Comparison of ENCODE assay signal across 8 mouse cellular contexts in genomic region chr7:102250631-102251214, GRCm38 (mm10). TPM values are rescaled to one million over a fixed set of nuclear protein-coding genes. Genes with fewer than 3 reads are reported as not detected.
A peak's percentile ranks its signal among the peaks of the same experiment; 100 is the strongest.
DNase-seq lines count a peak whose midpoint lies in the region; ATAC-seq and TF ChIP-seq lines count a peak whose summit lies in the region.

No protein-coding gene starts in this region.

- under 1% methylated on average over 33 of the region's 33 CpGs for WGBS in lung, adult 2 months
- WGBS in olfactory bulb, adult 2 months, result under 1% methylated on average over 33 of the region's 33 CpGs

- H3K27ac ChIP-seq in olfactory bulb, adult 2 months (ENCODE audit: insufficient read depth, low read depth, low read length), result peak overlapping the region; percentile 87; the same call in 1 of the 2 replicates

- DNase-seq in R1 (ENCODE audit: low read depth, low spot score), result peak; percentile 85
- DNase-seq in cerebellum, adult 9-11 months, result peak; percentile 89
- peak; percentile 81 to 85 for DNase-seq in layer of hippocampus, adult 8-10 months (ENCODE audit: low spot score in 2 of 2)
- DNase-seq in lung, adult 2 months, result no peak
- peak; percentile 94 for DNase-seq in thymus, postnatal 0 days (ENCODE audit: low spot score)

- peak; percentile 62 for TF ChIP-seq CTCF in lung, adult 2 months (IDR thresholded peaks at IDR 0.05; ENCODE audit: insufficient read depth, low read length)
- peak; percentile 77 for TF ChIP-seq CTCF in olfactory bulb, adult 2 months (IDR thresholded peaks at IDR 0.05; ENCODE audit: insufficient read depth, low read depth, low read length)

- TF ChIP-seq POLR2A in lung, adult 2 months (IDR thresholded peaks at IDR 0.05; ENCODE audit: borderline replicate concordance, extremely low read depth, low read depth, low read length), result no peak
- no peak; the same call in 1 of the 2 replicates for TF ChIP-seq POLR2A in olfactory bulb, adult 2 months (IDR thresholded peaks at IDR 0.05; ENCODE audit: insufficient read depth, low read depth, low read length)

- peak; percentile 73 for ATAC-seq in frontal cortex, adult (ENCODE audit: low TSS enrichment)
- peak; percentile 55 to 60 for ATAC-seq in hematopoietic stem cell, adult 5-6 weeks (replicated peaks in 1 of 2; ENCODE audit: insufficient read depth in 1 of 2, low FRiP score in 2 of 2, low TSS enrichment in 1 of 2, low read depth in 1 of 2, poor library complexity in 2 of 2, severe bottlenecking in 2 of 2)

- H3K4me3 ChIP-seq in lung, adult 2 months (replicated peaks; ENCODE audit: extremely low read depth, low read depth, low read length), result peak overlapping the region; percentile 93
- peak overlapping the region; percentile 70 for H3K4me3 ChIP-seq in olfactory bulb, adult 2 months (ENCODE audit: insufficient read depth, low read depth, low read length)

- peaks cover 28% of the 10 kb centered on the region for H3K4me1 ChIP-seq in lung, adult 2 months (ENCODE audit: control insufficient read depth, insufficient read depth, low read length)
- H3K4me1 ChIP-seq in olfactory bulb, adult 2 months (ENCODE audit: control insufficient read depth, insufficient read depth, low read length), result peaks cover 9% of the 10 kb centered on the region; the same call in 1 of the 2 replicates

RNA-seq across cellular contexts. Expression of gene Rhog, which starts 5.1 kb away (rescaled TPM):
- total RNA-seq in hematopoietic stem cell, adult 5-6 weeks (2017), result 34.9 and 35.8 TPM in 2 replicates
- 10 to 100 TPM; 23.5 to 41.9 (median 32.6) TPM for total RNA-seq in layer of hippocampus, adult 8-10 months (2022)
- 101 and 113 TPM in 2 replicates for polyA plus RNA-seq in lung, adult 2 months (2012; rRNA removed)
- polyA plus RNA-seq in olfactory bulb, adult 2 months (2012; ENCODE audit: insufficient read depth, insufficient read length, low replicate concordance, missing spikeins), result not detected in 2 replicates
- 184 and 188 TPM in 2 replicates for polyA plus RNA-seq in thymus, postnatal 0 days (2015; fragmentation: Nextera tagmentation; extraction: Ambion mirVana)

RNA-seq across cellular contexts. Expression of gene Stim1, which starts 16.9 kb away (rescaled TPM):
- 31.1 and 38.0 TPM in 2 replicates for total RNA-seq in hematopoietic stem cell, adult 5-6 weeks (2017)
- total RNA-seq in layer of hippocampus, adult 8-10 months (2022), result 10 to 100 TPM; 68.2 to 77.4 (median 69.8) TPM
- polyA plus RNA-seq in lung, adult 2 months (2012; rRNA removed), result 74.0 and 78.7 TPM in 2 replicates
- polyA plus RNA-seq in olfactory bulb, adult 2 months (2012; ENCODE audit: insufficient read depth, insufficient read length, low replicate concordance, missing spikeins), result not detected in 2 replicates
- 37.5 and 42.1 TPM in 2 replicates for polyA plus RNA-seq in thymus, postnatal 0 days (2015; fragmentation: Nextera tagmentation; extraction: Ambion mirVana)

RNA-seq across cellular contexts. Expression of gene Pgap2, which starts 40.7 kb away (rescaled TPM):
- total RNA-seq in hematopoietic stem cell, adult 5-6 weeks (2017), result 35.2 and 48.2 TPM in 2 replicates
- 10 to 100 TPM; 29.8 to 36.9 (median 33.5) TPM for total RNA-seq in layer of hippocampus, adult 8-10 months (2022)
- 147 and 180 TPM in 2 replicates for polyA plus RNA-seq in lung, adult 2 months (2012; rRNA removed)
- not detected in 2 replicates for polyA plus RNA-seq in olfactory bulb, adult 2 months (2012; ENCODE audit: insufficient read depth, insufficient read length, low replicate concordance, missing spikeins)
- 54.3 and 59.6 TPM in 2 replicates for polyA plus RNA-seq in thymus, postnatal 0 days (2015; fragmentation: Nextera tagmentation; extraction: Ambion mirVana)

RNA-seq across cellular contexts. Expression of gene Nup98, which starts 40.7 kb away (rescaled TPM):
- total RNA-seq in hematopoietic stem cell, adult 5-6 weeks (2017), result 55.3 and 58.8 TPM in 2 replicates
- 10 to 100 TPM; 41.6 to 49.2 (median 45.3) TPM for total RNA-seq in layer of hippocampus, adult 8-10 months (2022)
- polyA plus RNA-seq in lung, adult 2 months (2012; rRNA removed), result 14.2 and 17.8 TPM in 2 replicates
- polyA plus RNA-seq in olfactory bulb, adult 2 months (2012; ENCODE audit: insufficient read depth, insufficient read length, low replicate concordance, missing spikeins), result not detected in 2 replicates
- polyA plus RNA-seq in thymus, postnatal 0 days (2015; fragmentation: Nextera tagmentation; extraction: Ambion mirVana), result 21.1 and 24.3 TPM in 2 replicates

Comparison
In these comparisons a context has a peak if more than half of its experiments do, and no peak if none do; other contexts are left out.
1. RNA of gene Rhog, which starts 5.1 kb away (polyA plus RNA-seq): 184 to 188 TPM in thymus, postnatal 0 days and 101 to 113 TPM in lung, adult 2 months; not detected in olfactory bulb, adult 2 months; every median in the first group is over 100 times any median in the second.
2. RNA of gene Pgap2, which starts 40.7 kb away (polyA plus RNA-seq): 147 to 180 TPM in lung, adult 2 months and 54.3 to 59.6 TPM in thymus, postnatal 0 days; not detected in olfactory bulb, adult 2 months; every median in the first group is over 10 times any median in the second.